Mouse (Mus musculus) cerebellum, adult (tissue): ENCODE data around the gene Myh8.

Experiments used
- ATAC-seq: cut with Nextera tagmentation; 2 replicates; pipeline ENCODE4 v1.9.2; 2017; ENCODE audit warnings: mild to moderate bottlenecking, moderate library complexity, mixed read lengths; ENCODE audit not compliant: insufficient number of reproducible peaks, low FRiP score, low TSS enrichment

The Myh8 gene

DNA sequence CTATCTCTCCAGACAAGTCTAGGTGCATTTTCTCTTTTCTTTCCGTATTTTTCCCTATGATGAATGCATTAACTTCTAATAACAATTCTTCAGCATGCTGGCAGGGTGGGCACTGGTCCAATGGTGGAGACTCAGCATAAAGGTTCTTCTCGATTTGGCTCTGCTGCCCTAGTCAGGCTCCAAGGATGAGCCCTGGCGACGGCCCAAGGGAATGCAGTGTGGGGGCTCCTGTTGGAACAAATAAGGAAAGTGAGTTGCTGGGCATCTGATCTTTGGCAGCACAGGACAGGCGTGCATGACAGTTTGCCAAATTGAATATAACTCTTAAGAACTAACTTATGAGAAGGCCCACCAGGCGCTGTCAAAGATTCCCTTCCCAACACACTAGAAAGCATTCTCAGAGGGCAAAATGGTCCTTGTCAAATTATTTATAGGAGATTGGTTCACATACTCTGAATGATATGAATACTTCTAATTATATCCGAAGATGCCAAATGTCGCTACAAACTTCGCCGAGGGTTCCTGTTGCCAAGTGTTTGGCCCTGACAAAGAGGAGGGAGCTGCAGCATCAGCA lies at the start of gene Myh8:
TSS of gene Myh8 (plus strand) at position 524 of the 574 bp plus-strand sequence.
- no peak for ATAC-seq

DNA sequence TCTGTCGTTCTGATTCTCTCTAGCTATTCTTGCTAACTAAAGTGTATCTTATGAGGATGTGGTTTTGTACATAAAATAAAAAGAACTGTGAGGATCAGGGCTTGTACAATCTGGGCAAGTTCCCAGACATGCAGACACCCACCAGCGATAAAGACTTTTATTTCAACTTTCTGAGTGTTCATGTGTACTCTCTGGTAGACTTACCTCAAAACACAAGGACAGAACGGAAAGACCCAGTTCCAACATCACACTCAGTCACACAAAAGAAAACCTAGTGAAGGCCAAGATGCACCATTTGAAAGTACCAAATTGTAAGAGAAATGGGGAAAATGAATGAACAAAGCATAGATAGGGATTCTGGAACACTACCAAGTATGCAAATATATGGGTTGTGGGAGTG lies 48.2 kb upstream of the Myh8 start:
- ATAC-seq, result no peak

DNA sequence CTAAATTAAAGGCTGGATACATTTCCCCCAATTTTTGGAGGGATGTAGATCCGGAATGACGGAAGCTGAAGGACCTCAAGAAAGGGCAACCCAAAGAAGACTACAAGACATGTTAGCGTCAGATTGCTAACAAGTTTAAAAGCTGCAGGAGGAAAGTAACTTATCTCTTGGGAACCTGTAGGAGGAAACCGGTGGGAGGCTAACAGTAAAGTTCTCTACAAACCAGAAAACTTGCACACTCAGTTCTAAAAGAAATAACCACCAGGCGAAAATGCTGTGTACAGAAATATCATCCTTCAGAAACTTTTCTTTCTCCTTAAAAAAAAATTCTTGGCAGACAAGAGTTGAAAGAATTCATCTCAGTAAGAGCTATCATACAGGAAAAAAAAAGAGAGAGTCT lies 47.8 kb upstream of the Myh8 start:
- ATAC-seq, result no peak

DNA sequence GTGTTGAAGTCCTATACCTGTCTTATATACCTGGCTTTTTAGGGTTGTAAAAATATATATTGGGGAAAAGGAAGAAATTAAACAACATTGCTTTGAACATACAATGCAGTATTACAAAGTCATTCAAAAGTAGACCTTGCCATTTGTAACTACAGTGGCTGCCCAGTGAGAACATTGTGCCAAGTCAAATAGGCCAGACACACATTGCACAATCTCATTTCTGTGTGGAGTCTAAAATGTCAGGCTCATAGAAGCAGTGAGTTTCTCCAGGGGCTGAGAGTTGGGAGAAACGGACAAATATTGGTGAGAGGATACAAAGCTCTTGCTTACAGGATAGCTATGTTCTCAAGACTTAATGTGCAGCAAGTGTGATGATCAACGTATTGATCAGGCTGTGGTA lies 47.0 kb upstream of the Myh8 start:
- ATAC-seq, result no peak

DNA sequence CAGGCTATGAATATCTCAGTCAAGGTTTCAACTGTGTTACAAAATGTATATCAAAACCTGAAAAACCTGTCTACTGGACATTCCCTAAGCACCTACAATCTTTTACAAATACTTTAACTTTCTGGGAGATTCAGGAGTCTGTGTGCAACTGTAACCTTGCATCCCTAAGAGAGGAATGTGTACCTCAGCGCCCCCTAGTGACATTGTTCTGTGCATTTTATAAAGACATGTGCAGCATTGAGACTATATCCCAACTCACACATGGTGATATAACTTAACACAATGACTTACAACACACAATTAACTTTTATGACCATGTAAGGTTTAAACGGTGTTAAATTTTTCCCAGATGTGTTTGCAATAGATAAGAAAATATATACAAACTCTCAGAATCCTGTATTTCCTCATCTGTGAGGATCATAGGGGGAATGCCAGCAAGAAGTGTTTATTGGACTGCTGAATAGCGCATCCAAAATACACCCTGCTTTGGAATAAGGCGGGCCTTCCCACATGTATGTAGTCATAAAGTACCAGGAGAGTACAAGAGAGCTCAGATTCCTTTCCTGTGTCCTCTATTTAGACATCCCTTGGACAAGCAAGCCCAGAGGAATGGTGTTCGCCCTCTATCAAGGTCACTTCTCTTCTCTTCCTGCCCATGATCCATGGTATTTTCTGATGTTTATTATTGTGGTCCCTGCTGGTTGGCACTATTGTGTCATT lies 41.1 kb upstream of the Myh8 start:
- no peak for ATAC-seq

DNA sequence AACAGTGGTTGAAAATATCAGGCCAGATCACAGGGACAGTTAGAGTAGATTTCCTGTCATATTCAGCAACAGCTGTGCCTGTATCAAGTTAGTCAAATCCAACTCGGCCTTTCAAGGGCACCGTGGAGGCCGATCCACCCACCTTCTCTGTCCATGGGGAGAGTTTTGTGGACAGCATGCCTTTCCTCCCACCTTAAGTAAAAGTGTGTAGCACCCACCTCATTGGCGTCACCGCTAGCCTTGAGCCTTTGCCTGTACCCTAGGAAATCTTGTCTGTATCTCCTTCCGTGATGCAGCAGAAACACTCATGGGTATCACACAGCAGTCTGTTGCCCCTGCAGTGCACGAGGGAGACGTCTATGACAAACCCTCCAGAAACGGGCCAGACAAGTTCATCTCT lies 40.1 kb upstream of the Myh8 start:
- no peak for ATAC-seq

DNA sequence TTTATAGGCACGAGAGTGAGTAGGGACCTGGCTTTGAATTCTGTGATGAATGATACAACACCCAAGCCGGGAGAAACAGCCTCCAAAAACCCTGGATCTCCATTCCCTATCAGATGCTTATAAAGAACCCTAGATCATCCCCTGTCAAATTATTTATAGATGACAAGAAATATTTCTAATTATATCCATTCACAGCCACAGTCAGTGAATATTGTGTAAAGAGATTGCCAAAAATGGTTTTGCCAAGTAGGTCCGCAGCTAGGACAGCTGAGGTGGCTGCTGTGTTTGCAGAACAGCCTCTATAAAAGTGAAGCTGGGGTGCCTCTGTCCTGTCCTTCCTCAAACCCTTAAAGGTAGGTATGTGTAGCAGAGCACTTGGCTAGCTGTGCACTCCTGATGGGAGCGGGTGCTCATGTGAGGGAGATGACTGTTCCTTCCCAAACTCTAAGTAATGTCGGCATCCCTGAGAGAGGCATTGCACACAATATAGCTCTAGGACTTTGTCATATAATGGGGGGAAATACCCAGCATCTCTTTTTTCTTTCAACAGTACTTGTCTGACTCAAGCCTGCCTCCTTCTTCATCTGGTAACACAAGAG lies 39.3 kb upstream of the Myh8 start, which contains the start of gene Myh4:
TSS of gene Myh4 (plus strand) at position 549 of the 599 bp plus-strand sequence.
- ATAC-seq, result no peak

DNA sequence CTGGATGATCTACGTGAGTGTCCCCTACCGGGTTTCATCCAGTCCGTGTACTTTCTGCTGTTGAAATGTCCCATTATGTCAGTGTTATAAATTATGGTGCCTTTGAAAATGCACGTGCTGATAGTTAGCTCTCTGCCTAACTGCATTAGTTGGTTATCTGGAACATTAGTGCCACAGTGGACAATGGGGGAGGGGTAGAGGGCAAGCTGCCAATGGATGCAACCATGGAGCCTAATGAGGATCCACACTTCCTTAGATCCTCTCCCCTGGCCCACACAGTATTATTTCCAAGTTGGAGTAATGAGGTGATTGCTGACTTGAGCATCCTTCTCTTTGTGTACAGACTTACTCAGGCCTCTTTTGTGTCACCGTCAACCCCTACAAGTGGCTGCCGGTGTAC lies 35.9 kb upstream of the Myh8 start:
- ATAC-seq, result no peak

DNA sequence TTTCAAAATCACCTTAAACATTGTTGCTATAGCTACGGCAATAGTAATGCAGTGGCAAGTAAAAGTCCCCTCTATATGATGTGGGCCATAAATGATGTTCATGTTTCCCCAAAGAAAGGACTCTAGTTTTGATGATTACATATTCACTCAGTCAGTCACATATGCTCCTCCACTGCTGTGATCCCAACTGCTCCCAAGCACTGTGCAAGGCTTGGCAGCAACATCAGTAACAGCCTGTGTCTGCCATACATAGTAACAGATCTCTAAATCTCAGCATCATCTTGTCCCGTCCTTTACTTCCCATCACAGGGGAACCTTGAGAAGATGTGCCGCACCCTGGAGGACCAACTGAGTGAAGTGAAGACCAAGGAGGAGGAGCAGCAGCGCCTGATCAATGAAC lies 23.2 kb upstream of the Myh8 start:
- ATAC-seq, result no peak

DNA sequence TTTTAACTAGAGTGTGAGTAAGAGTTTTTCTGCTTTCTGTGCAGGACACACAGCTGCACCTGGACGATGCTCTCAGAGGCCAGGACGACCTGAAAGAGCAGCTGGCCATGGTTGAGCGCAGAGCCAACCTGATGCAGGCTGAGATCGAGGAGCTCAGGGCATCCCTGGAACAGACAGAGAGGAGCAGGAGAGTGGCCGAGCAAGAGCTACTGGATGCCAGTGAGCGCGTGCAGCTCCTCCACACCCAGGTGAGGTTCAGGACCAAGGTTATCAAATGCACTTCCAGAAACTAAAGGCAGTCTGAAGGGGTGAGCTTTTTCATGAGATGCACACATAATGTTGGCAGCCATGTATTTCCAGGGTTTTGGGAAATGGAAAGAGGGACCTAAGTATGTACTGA lies 19.9 kb upstream of the Myh8 start:
- ATAC-seq, result no peak

DNA sequence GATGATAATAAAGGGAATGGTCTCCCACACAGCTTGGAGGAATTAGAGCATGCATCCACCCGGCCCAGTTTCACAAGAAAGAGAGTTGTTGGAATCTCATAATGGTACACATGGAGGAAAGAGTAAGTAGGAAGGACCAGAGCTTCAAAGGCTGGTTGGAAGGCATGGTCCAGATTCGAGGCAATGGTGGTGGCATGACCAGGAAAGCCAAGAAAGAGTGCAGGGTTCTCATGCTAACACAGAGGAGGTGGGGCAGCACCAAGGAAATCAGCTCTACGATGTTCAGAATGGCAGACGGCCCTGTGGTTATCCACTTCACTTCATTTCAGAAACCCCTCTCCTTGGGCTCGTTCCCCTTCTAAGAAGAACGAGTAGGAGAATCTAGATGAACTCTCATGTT lies 16.0 kb upstream of the Myh8 start:
- ATAC-seq, result no peak

DNA sequence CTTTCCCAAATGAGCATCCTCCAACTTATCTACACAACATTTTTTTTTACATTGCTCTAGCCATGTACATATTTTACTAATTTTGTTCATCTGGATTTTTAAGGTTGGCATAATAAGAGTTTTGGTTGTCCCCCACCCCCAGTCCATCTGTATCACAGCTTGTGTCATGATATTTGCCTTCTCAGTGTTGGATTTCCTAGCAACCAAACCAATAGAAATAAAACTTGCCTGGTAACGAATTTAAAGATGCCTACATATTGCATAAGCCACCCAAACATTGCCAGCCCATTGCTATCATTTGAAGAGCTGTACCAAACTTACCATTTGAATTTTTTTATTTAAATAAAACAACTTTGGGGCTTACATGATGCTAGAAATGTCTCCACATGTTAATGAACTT lies 16.5 kb downstream of the Myh8 start:
- no peak for ATAC-seq

DNA sequence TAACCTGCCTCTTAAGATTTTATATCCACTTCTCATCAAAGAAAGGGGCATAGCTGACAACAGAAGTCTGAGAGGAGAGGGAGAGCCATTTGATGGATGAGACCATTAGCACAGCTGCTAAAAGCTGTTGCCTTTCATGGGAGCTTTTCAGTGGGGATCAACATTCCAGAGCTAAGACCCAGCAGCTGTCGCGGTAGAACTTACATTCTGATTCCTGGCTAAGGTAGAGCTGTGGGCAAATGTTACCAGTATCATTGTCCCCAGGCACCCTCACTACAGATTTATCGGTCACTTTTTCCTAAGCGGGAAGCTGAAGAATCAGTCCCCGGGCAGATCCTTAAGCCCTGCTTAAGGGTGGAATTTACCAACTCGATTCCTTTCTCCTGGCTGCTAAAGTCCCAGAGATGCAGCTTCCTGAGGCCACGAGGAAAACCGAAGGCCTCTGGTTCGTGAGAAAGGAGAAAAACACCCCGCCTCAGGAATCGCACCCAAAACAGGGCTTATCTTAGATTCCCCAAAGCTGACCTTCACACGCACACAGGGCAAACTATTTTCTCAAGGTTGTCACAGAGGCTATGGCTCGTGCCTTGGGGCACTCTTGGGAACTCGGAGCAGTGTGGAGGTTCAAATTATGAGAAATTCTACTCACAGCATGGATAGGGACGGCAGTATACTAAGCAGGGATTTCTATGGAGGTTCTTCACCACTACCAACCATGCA lies 37.0 kb downstream of the Myh8 start:
- ATAC-seq, result no peak

DNA sequence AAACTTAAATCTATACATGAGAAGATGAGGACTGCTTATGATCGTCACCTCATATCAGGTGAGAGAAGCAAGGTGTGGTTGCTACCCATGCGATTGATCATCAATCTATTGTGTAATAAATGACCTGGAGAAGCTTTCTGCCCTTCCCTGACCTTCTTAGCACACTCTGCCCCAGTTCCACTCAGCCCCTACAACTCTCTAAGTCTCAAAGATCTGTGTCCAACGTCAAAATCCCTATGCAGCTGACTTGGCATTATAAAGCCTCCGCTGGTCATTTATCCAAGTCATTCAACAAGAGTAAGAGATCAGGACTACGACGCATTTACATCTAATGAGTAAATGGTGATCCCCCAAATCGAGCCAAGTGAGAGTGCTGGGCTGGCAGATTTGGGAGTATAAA lies 44.4 kb downstream of the Myh8 start, which contains the start of gene Myh13:
TSS of gene Myh13 (plus strand) at position 301 of the 400 bp plus-strand sequence.
- ATAC-seq, result no peak

DNA sequence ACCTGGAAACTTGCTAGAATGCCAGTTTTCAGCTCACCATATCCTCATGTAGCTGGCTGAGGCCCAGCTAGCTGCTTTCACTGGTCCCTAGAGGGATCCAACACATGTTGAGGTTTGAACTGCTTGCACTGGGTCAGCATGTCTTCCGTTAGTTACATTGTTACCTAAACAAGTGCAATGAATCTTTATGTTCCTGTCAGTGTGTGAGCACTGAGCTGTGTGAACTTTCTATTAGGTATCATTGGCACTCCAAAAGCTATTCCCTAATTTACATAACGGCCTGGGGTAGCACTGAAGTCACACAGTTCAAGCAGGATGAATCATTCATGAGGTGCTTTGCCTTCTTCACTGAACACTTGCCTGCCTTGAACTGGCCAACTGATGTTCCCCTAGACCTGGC lies 49.6 kb downstream of the Myh8 start:
- no peak for ATAC-seq

DNA sequence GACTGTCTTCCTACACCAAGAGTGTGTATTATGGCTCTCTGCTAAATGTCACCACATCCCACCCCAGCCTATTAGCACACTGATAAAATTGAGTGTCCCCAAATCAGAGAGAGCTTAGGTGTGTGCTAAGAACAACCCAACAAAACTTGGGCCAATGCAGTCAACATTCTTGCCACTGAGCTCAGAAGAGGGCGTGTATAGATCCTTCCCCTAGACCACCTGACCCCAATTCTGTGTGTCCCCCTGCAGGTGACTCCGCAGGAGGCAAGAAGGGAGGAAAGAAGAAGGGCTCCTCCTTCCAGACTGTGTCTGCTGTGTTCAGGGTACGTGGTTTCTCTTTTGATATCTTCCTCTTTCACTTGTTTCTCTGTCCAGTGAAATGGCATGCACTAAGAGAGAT lies 67.6 kb downstream of the Myh8 start:
- ATAC-seq, result no peak

DNA sequence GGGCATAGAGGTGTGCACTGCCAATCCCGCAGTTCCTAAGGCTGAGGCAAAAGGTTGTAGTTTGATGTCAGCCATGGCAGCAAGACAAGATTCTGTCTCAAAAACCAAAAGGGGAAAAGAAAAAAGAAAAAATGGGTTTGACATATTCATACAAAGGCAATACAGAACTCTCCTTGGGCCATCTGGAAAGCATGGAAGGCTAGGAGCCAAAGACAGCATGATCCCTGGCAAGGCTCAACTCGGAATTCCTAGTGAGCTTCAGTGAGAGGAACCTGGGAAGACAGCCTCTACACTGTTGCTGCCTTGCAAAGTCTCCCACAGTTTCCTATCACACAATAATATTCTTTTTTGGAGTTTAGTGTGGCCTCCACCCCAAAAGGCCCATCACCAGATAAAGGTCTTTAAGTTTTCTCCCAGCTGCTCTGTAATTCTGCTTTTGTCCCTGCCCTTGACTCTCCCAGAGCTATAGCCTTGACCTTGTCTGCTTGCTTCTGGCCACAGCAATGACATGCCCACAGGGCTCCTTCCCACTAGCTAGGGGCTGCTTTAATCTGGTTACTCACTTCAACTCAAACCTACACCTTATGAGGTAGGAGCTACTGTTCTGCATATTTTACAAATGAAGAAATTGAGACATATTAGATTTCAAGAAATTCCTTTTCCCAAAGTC lies 68.4 kb downstream of the Myh8 start:
- peak; percentile 61; the same call in 1 of the 2 replicates for ATAC-seq

DNA sequence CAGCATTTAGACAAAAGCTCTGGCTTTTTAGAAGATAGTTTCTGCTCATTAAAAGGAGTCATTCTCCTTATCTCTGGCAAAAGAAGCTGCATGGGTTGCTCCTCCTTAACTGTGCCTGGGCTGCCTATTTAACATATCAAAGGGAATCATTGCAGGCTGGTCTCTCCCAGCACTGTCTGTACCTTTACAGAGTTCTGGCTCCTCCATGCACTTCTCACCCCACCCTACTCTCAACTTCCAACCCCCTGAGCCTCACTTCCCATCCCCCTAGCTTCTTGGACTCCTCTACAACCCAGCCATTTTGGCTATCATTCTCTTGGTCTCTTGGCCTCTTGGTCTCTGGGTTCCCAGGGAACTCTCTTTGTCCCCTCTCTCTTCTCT lies 68.9 kb downstream of the Myh8 start:
- ATAC-seq, result no peak

DNA sequence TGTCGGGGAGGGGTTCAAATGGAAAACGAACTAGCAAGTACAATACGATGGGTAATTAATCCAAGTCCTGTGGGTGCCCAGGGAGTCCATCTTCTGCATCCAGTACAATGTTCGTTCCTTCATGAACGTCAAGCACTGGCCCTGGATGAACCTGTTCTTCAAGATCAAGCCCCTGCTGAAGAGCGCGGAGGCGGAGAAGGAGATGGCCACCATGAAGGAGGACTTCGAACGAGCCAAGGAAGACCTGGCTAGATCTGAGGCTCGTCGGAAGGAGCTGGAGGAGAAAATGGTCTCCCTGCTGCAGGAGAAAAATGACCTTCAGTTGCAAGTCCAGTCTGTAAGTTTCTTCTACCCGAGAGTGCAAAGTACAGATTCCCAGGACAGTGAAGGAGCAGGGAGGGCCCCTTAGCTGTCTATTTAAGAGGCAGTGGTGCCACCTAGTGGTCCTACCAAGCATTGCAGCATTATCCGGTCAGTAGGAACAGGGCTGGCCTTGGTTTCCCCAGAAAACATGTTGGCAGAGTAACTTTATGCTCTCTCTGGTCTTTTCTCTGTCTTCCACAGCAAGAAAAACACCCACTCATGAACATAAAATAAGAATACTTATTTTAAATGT lies 73.3 kb downstream of the Myh8 start:
- ATAC-seq, result 0 out of 2 replicates have a peak, but pooled peaks have one; percentile 59

DNA sequence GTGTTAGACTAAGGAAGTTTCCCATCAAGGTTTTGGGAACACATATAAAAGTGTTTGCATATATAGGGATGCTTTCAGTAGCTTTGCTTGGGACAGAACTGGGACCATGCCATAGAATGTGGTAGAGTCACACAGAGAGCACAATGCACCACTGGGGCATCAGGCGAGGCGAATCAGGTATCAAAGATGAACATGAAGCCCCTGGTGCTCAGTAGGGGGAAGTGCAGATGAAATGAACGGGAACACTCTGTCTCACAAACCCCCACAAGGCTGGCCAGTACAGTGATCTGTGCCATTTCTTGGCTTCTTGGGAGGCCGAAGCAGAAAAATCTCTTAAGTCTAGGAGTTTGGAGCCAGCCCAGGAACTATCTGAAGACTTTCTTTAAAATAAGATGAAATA lies 76.1 kb downstream of the Myh8 start:
- ATAC-seq, result no peak
